Mouse (Mus musculus) brain, embryonic 18.5 days (tissue): ENCODE measurements around the gene Cct3.
"Not testable (repeated sequence)": the region's sequence is repeated elsewhere in the genome, so short reads cannot be mapped to it uniquely, and the experiment has no call there.

Source experiments
- DNase-seq: peaks from one replicate; pipeline ENCODE4 v3.0.0-alpha.2; 2012; ENCODE audit warnings: low read depth, low spot score

The Cct3 gene

DNA sequence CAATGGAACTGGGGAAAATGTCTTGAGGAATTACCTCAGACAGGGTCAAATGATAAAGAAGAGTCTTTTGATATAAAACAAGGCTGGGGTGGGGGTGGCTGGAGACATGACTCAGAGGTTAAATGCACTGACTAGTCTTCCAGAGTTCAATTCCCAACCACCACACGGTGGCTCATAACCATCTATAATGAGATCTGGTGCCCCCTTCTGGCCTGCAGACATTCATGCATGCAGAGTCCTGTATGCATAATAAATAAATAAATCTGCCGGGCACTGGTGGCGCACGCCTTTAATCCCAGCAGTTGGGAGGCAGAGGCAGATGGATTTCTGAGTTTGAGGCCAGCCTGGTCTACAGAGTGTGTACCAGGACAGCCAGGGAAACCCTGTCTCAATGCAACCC is 4.9 kb upstream of the Cct3 start:
- DNase-seq: no peak

DNA sequence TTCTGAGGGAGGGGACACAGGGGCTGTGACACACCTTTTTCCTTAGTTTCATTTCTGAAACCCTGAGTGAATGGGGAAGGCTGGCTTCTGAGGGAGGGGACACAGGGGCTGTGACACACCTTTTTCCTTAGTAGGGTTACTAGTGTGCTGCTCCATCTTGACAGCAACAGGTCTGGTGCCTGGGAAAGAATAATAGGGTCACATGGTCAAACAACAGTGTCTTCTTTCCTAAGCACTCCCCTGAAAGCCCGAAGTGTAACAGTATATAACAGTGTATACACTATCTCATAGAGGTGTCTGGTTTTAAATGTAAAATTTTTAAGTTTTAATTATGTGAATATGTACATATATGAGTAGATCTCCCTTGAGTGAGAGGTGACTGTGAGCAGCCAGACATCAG is 1.6 kb upstream of the Cct3 start:
- DNase-seq: not testable (repeated sequence)

DNA sequence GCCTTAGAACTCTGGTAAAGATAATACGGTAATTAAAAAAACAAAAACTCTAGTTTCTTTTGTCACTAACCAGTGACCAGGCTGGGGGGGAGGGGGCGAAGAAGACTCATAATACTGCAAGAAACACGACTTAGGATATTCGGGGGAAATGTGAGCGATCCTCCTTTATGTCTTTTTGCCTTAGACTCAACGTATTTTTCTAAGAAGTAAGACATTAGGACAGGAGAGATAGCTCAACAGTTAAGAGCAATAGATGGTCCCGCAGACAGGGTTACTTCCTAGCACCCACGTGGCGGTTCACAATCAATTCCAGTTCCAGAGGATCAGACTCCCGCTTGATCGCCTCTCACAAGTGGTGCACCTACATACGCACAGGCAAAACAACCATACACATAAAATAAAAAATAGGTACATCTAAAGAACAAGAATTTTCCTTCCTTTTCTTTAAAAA is 781 bp upstream of the Cct3 start:
- DNase-seq: no peak

DNA sequence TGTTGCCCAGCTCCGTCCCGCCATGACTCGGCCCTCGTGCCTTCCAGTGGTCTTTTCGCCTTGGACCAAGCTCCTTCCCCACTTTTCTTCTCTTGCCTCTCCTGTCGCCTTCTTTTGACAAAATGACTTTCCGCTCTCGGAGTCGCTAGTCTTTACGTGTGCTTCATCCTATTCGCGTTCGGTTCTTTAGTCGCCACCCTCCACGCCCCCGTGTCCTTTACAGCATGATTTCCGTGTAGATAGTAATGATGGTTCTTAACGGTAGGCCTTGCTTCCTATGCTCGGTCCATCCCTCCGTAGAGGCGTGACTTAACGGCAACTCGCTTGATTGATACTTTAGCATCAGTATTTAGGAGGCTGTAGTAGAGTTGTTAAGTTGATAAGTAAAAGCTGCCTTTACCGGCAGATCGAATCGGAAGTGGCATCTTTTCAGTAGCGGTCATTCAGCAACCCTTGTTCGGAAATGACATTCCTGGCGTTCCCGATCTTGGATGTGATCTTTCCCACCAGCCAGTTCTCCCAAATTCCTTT is 470 bp downstream of the Cct3 start:
- DNase-seq: peak; percentile 18

DNA sequence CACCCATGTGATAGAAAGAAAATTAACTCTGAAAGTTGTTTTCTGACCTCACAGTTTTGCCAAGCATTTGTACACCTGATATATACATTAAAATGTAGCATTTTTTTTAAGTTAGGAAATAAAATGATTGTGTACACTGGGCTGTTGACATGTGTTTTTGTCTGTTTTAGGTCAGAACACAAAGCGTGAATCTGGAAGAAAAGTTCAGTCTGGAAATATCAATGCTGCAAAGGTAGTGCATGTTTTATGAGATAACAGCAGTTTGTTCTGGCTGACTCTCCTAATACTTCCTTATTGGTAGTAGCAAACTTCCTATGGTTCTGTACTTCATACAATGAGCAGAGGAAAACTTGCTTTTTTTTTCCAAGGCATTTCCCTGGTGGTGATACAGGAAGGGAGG is 2.3 kb downstream of the Cct3 start:
- no peak for DNase-seq

DNA sequence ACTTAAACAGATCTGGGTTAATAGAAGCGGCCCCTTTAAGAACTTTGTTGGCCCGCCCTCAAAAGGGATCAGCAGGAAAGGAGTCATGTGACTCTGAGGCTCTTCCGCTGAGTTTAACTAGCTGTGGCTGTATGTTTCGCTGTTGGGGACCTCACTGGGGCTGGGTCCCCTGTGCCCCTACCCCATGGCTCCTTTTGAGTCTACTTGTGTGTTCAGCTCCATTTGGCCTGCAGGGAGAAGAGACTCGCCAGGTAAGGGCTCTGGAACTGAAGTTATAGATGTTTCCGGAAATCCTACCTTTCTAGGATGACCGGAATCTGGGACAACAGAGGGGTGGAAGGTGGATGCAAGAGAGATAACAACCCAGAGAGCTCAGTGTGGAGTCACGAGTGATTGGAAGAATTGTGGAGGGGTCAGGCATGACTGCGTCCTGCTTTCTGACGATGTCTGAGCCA is 28.1 kb downstream of the Cct3 start, which contains the start of gene Glmp:
Gene Glmp, plus strand, starts transcription at position 73 of the 455 bp plus-strand sequence.
- peak; percentile 52 for DNase-seq

DNA sequence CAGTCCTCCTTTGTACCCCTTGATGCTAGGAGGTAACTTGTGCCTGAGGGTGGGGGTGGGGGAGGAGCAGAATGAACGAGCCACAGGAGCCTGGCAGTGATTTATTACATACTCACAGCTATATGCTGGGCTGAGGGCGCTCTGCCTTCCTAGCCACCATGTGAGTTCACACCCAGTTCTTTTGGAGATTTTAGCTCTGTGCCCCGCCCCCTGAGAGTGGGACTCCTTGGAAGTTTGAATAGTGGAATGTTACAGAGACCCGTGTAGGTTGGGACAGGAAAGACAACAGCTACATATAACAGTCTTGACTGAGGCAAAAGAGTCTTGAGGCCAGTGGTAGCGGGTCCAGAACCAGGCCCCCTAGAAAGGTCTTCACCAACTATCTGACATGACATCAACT is 32.0 kb downstream of the Cct3 start:
- no peak for DNase-seq

DNA sequence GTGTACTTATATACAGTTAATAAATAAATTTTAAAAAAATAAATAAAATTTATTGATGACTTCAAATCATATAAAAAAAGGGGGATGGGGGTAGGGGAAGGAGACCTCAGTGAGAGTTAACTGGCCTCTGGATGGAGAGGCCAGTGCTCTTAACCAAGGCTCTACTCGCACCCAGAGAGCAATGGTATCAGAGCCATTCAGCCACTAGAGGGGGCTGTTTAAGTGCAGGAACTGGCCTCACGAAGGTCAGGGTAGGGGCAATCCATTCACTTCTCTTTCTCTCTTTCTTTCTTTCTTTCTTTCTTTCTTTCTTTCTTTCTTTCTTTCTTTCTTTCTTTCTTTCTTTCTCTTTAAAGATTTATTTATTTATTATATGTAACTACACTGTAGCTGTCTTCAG is 34.4 kb downstream of the Cct3 start:
- DNase-seq: no peak

DNA sequence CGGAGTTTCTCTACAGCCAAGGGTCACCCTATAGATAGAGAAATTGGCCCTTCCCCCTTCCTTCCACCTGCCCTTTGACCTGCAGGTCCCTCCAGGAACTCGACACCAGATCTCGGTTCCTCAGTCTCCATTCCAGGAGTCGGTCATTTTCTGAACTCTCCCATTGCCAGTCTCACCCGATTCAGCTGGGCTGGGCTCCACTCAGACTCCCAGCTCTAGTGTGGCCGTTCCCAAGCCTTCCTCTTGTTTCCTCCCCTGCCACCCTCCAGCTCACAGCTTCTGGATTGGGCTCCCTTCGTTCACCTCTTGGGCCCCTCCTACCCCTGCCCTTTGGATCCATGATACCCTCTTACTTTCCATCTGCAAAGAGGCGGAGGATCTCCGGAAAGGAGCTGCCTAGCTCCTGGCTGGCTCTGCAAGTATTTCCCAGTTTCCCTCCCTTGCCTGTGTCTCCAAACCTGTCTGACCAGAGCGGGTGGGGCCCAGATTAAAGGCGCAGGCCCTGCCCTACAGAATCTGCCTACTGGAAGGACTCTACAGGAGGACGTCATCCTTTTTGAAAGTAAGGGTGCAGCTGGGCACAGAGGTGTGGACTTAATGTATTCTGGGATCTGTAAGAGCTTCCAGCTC is 37.2 kb downstream of the Cct3 start:
- DNase-seq: no peak

DNA sequence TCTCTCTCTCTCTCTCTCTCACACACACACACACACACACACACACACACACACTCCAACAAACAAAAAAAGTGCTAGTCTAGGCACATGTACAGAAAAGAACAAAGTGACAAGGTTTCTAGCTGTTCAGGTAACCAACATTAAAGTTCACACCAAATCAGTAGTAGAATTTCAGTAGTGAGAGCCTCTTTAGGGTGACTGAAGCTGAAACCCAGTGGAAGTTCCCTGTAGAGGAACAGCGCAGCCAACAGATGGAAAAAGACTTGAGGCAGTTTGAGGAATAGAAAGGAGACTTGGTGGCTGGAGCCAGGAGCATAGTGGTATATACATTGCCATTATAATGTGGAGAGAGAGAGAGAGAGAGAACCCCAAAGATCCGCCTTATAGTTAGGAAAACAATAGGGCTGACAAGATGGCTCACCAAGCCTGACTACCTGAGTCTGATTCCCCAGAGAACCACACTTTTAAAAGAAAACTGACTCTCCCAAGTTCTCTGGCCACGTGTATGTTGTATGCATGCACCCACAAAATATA is 38.1 kb downstream of the Cct3 start:
- no peak for DNase-seq

DNA sequence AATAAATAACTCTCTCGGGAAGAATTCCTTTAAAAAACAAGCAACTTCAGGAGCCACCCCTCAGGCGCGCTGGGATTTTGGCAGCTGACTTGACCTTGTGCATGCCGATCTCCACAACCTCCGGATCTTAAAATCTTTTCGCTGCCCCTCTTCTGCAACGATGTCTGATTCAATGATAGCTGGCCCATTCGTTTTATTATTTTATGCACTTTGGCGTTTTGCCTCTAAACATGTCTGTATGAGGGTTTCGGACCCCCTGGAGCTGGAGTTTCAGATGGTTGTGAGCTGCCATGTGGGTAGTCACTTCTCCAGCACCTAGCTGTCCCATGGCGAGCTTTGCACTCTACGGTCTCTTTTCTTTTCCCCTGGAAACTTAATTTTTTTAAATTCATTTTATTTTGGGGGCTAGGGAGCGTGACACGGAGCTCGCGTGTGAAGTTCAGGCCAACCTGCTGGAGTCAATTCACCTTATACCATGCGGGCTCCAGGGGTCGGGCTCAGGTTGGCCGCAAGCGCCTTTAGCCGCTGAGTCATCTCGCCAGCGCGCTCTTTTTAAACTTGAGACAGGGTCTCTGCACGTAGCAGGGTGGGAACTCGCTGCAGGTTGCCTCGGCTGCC is 38.6 kb downstream of the Cct3 start:
- DNase-seq: no peak

DNA sequence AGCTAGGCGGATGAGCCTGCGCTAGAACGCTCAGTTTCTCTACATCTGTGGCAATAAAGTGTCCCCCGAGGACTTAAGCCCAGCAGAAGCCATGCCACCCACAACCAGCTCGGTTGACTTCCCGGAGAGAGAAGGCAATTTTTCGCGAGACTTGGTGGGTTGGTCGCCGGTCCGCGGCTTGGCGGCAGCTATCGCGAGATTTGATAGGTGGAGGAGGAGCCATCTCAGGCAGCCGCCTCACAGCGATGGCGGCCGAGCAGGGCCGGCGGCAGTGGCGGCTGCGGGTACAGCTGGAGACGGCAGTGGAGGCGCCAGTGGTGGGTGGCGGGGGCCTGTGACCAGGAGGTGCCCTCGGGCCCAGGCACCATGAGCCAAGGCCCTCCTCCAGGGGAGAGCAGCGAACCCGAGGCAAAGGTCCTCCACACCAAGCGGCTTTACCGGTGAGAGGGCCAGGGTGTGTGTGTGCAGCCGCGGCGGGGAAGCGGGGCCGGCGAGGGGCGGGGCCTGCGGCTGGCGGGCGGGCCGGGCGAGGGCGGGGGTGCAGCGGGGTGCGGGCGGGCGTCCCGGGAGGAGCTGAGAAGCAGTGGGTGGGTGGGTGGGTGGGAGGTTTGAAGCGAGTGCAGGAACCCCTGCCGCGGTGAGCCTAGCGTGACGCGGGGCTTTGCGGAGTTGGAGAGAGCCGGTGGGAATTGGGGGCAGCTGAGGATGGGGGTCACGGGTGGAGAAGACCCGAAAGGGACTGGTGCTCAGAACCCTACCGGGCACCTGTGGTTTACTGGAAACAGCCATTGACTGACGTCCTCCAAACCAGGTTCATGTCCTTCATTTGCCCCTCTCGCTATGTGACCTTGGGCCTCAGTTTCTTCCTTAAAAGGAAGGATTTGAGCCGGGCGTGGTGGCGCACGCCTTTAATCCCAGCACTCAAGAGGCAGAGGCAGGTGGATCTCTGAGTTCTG is 39.4 kb downstream of the Cct3 start, which contains the start of the genes Tmem79 and Smg5:
Gene Tmem79, minus strand, starts transcription at position 91 of the 956 bp plus-strand sequence.
Gene Smg5, plus strand, starts transcription at position 203 of the 956 bp plus-strand sequence.
- DNase-seq: peak; percentile 87

DNA sequence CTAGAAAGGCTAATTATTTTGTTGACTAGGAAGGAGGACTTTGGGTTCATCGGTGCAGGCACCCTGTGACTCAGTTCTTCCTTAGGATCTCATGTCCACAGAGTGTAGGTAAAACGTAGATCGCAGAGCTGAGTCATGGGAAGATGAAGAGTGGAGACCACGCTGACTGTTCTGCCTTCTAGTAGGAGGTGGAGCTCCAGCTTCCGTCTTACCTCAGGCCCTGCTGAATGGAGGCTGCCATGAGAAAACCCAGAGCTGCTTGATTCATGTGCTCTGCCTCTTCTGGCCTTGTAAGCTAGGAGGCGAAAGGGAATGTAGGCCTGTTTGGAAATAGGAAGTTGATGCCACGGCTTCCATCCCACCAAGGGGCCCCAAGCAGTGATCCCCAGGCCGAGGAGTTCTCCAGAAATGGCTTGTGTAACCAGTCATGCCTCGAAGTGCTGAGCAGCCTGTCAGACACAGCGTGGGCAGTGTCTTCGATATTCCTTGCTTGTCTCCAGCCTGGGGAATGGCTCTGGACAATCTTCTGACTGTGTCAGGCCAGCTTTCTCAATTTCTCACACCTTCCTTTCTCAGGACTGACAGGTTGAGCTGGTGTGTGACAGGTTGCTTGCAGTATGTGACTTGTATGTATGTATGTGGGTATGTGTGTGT is 40.6 kb downstream of the Cct3 start:
- no peak for DNase-seq

DNA sequence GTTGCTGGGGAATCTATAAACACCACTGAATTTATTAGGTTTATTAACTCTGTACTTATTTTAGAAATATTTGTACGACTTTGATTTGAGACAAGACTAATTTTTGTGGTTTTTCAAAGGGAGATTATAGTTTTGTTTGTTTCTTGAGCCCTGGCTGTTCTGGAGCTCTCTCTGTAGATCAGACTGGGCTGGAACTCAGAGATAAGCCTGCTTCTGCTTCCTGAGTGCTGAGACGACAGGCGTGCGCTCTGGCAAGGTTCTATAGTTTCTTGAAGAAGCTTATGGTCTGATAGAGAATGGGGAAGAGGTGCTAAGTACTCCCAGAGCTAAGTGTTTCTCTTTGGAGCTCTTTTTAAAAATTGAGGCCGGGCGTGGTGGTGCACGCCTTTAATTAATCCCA is 41.4 kb downstream of the Cct3 start:
- DNase-seq: no peak

DNA sequence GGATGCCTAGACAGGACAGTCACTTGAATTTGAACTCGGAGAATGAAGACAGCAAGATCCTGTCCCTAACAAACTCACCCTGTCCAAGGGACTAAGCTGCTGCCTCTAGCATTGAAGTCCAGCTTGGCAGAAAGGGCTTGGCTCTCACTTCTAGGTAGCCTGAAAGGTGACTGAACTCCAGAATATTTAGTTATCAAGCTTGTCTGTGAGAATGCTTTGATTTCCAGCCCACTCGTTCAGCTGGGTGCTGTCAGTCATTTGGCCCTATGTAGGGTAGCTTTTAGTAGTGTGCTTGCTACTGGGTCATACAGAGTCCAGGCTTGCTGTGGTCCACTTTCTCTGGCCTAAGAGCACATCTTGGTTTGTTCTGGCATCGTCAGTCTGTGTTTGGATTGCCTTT is 42.1 kb downstream of the Cct3 start:
- no peak for DNase-seq

DNA sequence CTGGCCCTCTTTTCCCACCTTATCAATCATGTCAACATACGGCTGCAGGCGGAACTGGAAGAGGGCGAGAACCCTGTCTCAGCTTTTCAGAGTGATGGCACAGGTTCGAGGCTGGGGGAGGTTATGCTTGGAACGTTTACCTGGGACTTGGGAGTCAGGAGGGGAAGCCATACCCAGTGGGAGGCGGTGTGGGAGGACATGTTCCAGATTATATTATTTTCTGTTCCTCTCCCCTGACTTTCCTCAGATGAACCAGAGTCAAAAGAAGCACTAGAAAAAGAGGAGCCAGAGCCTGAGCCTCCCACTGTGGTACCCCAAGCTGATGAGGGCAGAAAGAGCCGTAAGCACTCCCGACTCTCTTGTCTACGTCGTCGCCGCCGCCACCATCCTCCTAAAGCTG is 53.8 kb downstream of the Cct3 start:
- DNase-seq: no peak

DNA sequence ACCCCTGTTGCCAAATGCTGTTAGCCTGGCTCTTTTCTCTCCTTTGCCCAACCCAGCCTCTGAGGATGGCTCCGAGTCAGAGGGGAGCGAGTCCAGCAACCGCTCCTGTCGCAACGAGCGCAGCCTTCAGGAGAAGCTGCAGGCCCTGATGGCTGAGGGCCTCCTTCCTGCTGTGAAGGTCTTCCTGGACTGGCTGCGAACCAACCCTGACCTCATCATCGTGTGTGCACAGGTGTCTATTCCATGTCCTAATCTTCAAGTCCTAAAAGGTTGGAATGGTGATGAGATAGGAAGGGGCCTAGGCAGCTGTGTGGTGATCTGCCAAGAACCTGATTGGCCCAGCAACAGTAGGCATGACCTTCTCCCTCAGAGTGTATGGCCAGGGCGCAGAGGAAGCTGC is 56.0 kb downstream of the Cct3 start:
- no peak for DNase-seq

DNA sequence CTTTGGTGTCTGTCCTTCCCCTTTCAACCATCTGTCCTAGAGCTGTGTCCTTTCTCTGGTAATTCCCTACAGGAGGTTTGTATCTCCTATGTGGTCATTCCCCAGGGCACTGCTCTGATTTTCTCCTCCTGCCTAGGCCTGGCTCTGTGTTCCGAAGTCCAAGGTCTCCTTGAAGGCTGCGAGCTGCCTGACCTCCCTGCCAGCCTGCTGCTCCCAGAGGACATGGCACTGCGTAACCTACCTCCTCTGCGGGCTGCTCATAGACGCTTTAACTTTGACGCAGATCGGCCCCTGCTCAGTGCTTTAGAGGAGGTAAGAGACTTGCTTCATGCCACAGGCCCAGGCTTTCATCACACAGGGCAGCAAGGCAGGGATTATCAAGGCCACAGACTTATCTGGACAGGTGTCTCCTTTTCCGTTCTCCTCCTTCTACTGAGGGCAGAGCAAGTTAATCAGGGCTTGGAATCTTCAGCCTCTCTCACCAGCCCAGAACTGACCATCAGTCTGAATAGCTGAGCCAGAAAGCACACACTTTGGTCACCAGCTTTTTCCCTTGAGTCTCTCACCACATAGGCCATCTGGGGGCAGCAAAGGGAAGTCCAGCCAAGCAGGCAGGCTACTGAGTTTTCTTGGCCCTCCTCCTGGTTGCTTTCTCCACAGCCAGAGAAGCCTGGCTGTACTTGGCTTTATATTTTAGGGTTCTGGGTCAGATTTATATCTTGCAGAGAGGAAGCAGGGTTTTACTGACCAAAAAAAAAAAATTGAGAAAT is 57.7 kb downstream of the Cct3 start:
- DNase-seq: no peak

DNA sequence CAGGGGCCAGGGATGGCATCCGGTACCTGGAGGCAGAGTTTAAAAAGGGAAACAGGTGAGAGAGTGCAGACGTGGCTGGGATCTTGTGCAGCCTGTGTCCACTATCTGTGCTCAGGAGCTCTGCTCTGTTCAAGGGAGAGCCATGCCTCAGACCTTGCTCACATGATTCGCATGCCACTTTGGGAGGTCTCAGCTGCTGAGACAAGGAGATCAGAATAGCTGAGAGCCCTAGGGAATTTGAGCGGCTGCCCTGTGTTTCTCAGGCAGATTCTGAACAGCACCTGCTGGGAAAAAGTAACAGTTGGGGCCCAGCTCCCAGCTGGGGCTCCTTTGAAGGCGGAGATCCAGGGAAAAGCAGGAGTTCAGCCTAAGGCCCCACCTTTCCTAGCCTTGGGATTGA is 62.7 kb downstream of the Cct3 start:
- DNase-seq: no peak

DNA sequence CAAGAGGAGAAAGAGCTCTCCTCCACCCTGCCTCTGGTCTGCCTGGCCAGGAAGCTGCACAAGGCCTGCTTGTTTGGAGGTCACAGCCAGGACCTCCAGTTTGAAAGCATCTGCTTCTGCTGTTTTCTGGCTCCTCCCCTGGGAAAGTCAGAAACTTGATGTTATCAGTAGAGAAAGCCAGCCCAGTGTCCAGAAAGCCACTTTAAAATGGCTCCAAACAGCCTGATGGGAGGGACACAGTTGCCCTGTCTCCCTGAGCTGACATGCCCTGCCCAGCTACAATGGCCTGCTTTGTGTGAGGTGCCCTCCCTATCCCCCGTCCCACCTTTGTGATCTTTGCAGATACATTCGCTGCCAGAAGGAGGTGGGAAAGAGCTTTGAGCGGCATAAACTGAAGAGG is 63.1 kb downstream of the Cct3 start:
- DNase-seq: no peak
